Mouse (Mus musculus): ENCODE measurements around the gene Zbtb12. TPM values are rescaled to one million over a fixed set of nuclear protein-coding genes. Genes with fewer than 3 reads are reported as not detected.
"Not testable (repeated sequence)": the region's sequence is repeated elsewhere in the genome, so short reads cannot be mapped to it uniquely, and the experiment has no call there.

Zbtb12 gene
- polyA plus RNA-seq, 1 experiment from 2014 or later: 1.6 TPM

DNA sequence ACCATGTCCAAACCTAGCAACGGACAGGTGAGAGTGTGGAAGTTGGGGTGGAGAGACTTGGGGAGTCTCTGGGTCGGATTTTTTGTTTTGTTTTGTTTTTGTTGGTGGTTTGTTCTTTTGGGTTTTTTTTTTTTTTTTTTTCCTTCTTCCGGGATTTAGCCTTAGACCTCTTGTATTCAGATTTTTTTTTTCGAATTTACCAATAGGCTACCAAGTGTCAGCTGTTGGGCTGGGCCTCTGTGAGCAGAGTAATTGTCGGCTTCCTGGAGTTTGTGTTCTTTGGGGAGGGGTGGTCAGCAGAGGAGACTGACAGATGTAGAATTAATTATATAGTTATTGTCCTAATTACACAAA lies 20.6 kb downstream of the Zbtb12 start:
- Histone ChIP-seq H3K9me3 (replicated peaks; ENCODE audit: control insufficient read depth, low read length) (no peaks in the 10 kb centered on the region), H3K36me3 (replicated peaks; ENCODE audit: control insufficient read depth, insufficient read depth, low read depth, low read length) (peaks cover 9% of the 10 kb centered on the region), H3K4me2 (ENCODE audit: low read depth, low read length) (peak overlapping the region; percentile 86), H3K27ac (replicated peaks; ENCODE audit: low read depth, low read length) (peak overlapping the region; percentile 97), H3K4me3 (ENCODE audit: low read depth, low read length) (peak overlapping the region; percentile 93), H3K9ac (replicated peaks; ENCODE audit: low read length) (peak overlapping the region; percentile 97), H3K27me3 (ENCODE audit: control insufficient read depth, insufficient read depth, low read length) (no peaks in the 10 kb centered on the region), H3K4me1 (ENCODE audit: control insufficient read depth, insufficient read depth, low read length) (peaks cover 7% of the 10 kb centered on the region)
- DNase-seq (ENCODE audit: low spot score) (peak; percentile 31), ATAC-seq (replicated peaks; ENCODE audit: insufficient number of reproducible peaks, low FRiP score, low TSS enrichment, low read depth) (no peak)
- whole genome bisulfite sequencing: 1% methylated on average over 4 of the region's 5 CpGs

DNA sequence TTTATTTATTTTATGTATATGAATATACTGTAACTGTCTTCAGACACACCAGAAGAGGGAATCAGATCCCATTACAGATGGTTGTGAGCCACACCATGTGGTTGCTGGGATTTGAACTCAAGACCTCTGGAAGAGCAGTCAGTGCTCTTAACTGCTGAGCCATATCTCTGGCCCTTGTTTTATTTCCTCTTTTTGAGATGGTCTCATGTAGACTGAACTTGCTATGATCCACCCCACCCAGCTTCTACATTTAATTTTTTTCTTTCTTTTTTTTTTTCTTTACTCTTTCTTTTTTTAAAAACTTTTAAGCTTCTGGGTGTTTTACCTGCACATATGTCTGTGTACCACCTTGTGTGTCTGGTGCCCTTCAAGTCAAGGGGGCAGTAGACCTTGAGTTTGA lies 21.5 kb downstream of the Zbtb12 start:
- H3K4me3 ChIP-seq (ENCODE audit: low read depth, low read length); ATAC-seq (replicated peaks; ENCODE audit: insufficient number of reproducible peaks, low FRiP score, low TSS enrichment, low read depth); H3K4me2 ChIP-seq (ENCODE audit: low read depth, low read length): not testable (repeated sequence)

DNA sequence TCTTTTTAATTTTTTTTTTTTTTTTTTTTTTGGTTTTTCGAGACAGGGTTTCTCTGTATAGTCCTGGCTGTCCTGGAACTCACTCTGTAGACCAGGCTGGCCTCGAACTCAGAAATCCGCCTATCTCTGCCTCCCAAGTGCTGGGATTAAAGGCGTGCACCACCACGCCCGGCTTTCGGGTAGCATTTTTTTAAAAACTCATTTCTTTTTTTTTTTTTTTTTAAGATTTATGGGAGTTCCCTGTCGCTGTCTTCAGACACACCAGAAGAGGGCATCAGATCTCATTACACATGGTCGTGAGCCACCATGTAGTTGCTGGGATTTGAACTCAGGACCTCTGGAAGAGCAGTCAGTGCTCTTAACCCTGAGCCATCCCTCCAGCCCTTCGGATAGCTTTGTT lies 22.7 kb downstream of the Zbtb12 start:
- not testable (repeated sequence) for H3K27me3 ChIP-seq (ENCODE audit: control insufficient read depth, insufficient read depth, low read length); H3K4me1 ChIP-seq (ENCODE audit: control insufficient read depth, insufficient read depth, low read length); H3K4me3 ChIP-seq (ENCODE audit: low read depth, low read length); H3K27ac ChIP-seq (replicated peaks; ENCODE audit: low read depth, low read length); ATAC-seq (replicated peaks; ENCODE audit: insufficient number of reproducible peaks, low FRiP score, low TSS enrichment, low read depth); H3K9ac ChIP-seq (replicated peaks; ENCODE audit: low read length); H3K9me3 ChIP-seq (replicated peaks; ENCODE audit: control insufficient read depth, low read length); DNase-seq (ENCODE audit: low spot score); H3K4me2 ChIP-seq (ENCODE audit: low read depth, low read length)
- 94% methylated on average over 9 of the region's 10 CpGs for WGBS
- H3K36me3 ChIP-seq (replicated peaks; ENCODE audit: control insufficient read depth, insufficient read depth, low read depth, low read length): peaks cover 23% of the 10 kb centered on the region

More for the DNA sequence above, 21.5 kb downstream of the Zbtb12 start:
- not testable (repeated sequence) for DNase-seq (ENCODE audit: low spot score); H3K9ac ChIP-seq (replicated peaks; ENCODE audit: low read length); H3K27ac ChIP-seq (replicated peaks; ENCODE audit: low read depth, low read length); H3K27me3 ChIP-seq (ENCODE audit: control insufficient read depth, insufficient read depth, low read length); H3K9me3 ChIP-seq (replicated peaks; ENCODE audit: control insufficient read depth, low read length); H3K4me1 ChIP-seq (ENCODE audit: control insufficient read depth, insufficient read depth, low read length)
- peaks cover 16% of the 10 kb centered on the region for H3K36me3 ChIP-seq (replicated peaks; ENCODE audit: control insufficient read depth, insufficient read depth, low read depth, low read length)

DNA sequence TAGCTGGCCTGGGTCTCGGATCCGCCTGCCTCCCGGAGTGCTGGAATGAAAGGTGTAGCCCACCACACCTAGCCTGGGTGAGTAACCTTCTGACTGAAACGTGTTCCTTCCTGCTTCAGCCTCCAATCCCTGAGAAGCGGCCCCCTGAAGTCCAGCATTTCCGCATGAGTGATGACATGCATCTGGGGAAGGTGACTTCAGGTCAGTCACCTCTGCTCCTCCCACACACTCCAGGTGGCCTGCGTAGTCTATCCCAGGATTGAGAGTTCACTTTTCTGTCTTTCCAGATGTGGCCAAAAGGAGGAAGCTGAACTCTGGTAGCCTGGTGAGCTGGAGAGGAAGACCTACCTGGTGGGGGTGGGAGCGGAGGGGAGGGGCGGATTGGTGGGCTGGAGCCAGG lies 23.6 kb downstream of the Zbtb12 start:
- Histone ChIP-seq H3K9ac (replicated peaks; ENCODE audit: low read length) (no peak overlapping the region), H3K9me3 (replicated peaks; ENCODE audit: control insufficient read depth, low read length) (no peaks in the 10 kb centered on the region), H3K27ac (replicated peaks; ENCODE audit: low read depth, low read length) (no peak overlapping the region), H3K4me1 (ENCODE audit: control insufficient read depth, insufficient read depth, low read length) (no peaks in the 10 kb centered on the region), H3K4me2 (ENCODE audit: low read depth, low read length) (no peak overlapping the region), H3K4me3 (ENCODE audit: low read depth, low read length) (no peak overlapping the region), H3K36me3 (replicated peaks; ENCODE audit: control insufficient read depth, insufficient read depth, low read depth, low read length) (peaks cover 30% of the 10 kb centered on the region), H3K27me3 (ENCODE audit: control insufficient read depth, insufficient read depth, low read length) (no peaks in the 10 kb centered on the region)
- no peak for DNase-seq (ENCODE audit: low spot score)
- WGBS: 90% methylated on average over 9 of the region's 9 CpGs
- ATAC-seq (replicated peaks; ENCODE audit: insufficient number of reproducible peaks, low FRiP score, low TSS enrichment, low read depth): no peak

DNA sequence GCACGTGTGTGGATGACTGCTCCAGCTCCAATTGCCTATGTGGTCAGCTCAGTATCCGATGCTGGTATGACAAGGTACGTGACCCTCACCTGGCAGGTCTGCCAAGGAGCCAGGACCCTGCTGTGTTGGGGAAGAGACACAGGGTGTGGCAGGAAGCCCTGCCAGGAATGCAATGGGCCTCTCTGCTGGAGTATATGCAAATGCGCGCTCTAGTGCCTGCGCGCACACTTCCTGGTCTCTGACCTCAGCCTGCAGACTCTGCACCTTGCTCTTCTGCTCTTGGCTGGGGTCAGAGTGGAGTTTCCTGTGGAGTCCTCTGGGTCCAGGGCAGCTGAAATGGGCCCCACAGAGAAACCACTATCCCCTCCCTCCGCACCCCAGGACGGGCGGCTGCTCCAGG lies 31.7 kb downstream of the Zbtb12 start:
- DNase-seq (ENCODE audit: low spot score) (no peak), ATAC-seq (replicated peaks; ENCODE audit: insufficient number of reproducible peaks, low FRiP score, low TSS enrichment, low read depth) (no peak)
- H3K4me2 ChIP-seq (ENCODE audit: low read depth, low read length): no peak overlapping the region
- no peak overlapping the region for H3K4me3 ChIP-seq (ENCODE audit: low read depth, low read length)
- H3K27ac ChIP-seq (replicated peaks; ENCODE audit: low read depth, low read length): no peak overlapping the region
- WGBS: 85% methylated on average over 10 of the region's 10 CpGs
- H3K9me3 ChIP-seq (replicated peaks; ENCODE audit: control insufficient read depth, low read length): no peaks in the 10 kb centered on the region
- 0 out of 2 replicates have a peak, but pooled peaks cover 2% of the 10 kb centered on the region for H3K4me1 ChIP-seq (ENCODE audit: control insufficient read depth, insufficient read depth, low read length)
- no peak overlapping the region for H3K9ac ChIP-seq (replicated peaks; ENCODE audit: low read length)
- peaks cover 29% of the 10 kb centered on the region for H3K36me3 ChIP-seq (replicated peaks; ENCODE audit: control insufficient read depth, insufficient read depth, low read depth, low read length)
- no peaks in the 10 kb centered on the region for H3K27me3 ChIP-seq (ENCODE audit: control insufficient read depth, insufficient read depth, low read length)

DNA sequence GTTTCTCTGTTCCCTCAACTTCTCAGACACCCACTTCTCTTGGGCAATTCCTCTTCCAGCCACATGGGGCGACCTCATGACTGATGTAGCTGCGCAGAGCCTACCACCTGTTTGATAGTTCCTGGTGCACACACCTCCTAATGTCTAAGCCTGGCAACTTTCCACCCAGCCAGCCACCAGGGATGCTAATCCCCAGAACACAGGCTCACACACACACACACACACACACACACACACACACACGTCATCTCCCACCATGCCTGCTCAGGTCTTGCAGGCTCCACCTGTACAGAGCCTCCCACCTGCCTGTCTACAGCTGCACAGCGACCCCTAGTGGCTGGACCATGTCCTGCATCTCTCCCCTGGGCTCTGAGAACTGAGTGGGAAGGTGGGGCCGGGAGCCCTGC lies 32.7 kb downstream of the Zbtb12 start:
- no peak overlapping the region for H3K27ac ChIP-seq (replicated peaks; ENCODE audit: low read depth, low read length)
- no peak overlapping the region for H3K4me3 ChIP-seq (ENCODE audit: low read depth, low read length)
- 53% methylated on average over 5 of the region's 5 CpGs for WGBS
- H3K4me2 ChIP-seq (ENCODE audit: low read depth, low read length): no peak overlapping the region
- ATAC-seq (replicated peaks; ENCODE audit: insufficient number of reproducible peaks, low FRiP score, low TSS enrichment, low read depth) (peak; percentile 37; the same call in 1 of the 2 replicates), DNase-seq (ENCODE audit: low spot score) (peak; percentile 72)
- no peaks in the 10 kb centered on the region for H3K27me3 ChIP-seq (ENCODE audit: control insufficient read depth, insufficient read depth, low read length)
- H3K9ac ChIP-seq (replicated peaks; ENCODE audit: low read length): no peak overlapping the region
- 0 out of 2 replicates have a peak, but pooled peaks cover 2% of the 10 kb centered on the region for H3K4me1 ChIP-seq (ENCODE audit: control insufficient read depth, insufficient read depth, low read length)
- H3K9me3 ChIP-seq (replicated peaks; ENCODE audit: control insufficient read depth, low read length): no peaks in the 10 kb centered on the region
- peaks cover 19% of the 10 kb centered on the region for H3K36me3 ChIP-seq (replicated peaks; ENCODE audit: control insufficient read depth, insufficient read depth, low read depth, low read length)

DNA sequence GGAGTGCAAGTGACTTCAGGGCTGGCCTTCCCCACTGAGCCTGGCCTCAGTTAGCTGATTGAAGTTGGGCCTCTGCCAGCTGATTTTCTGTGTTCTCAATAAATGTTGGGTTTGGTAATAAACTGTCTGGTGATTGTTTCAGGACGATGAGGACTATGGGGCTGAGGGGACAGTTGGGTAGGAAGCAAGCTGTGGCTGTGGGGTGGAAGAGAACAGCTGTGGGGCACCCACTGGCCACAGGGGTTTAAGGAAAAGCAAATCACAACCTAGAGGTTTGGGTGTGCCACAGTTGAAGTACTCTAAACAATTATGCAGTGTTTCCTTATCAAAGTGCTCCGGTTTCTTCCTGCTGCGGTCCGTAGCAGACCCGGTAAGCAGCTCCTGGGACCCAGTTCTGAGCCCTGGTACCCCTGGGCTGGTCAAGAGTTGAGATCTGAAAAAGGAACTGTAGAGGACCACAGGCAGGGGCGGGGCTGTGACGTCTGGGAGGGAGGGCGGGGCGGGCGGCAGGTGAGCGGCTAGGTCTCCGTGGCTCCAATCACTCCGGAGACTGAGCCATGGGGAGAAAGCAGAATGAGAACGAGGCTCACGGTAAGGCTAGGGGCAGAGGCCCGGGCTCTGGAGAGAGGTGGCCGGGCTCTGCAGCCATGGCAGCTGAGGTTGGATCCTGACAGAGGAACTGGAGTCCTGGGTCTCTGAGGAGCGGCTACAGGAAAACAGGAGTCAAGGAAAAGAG lies 34.8 kb downstream of the Zbtb12 start, which contains the start of gene Slc44a4:
TSS of gene Slc44a4 (plus strand) at position 537 of the 736 bp plus-strand sequence.
- Histone ChIP-seq H3K9ac (replicated peaks; ENCODE audit: low read length) (no peak within 1 kb of the TSS; the same call in 1 of the 2 replicates), H3K4me1 (ENCODE audit: control insufficient read depth, insufficient read depth, low read length) (0 out of 2 replicates have a peak, but pooled peaks cover 2% of the 10 kb centered on the region), H3K27ac (replicated peaks; ENCODE audit: low read depth, low read length) (no peak within 1 kb of the TSS), H3K27me3 (ENCODE audit: control insufficient read depth, insufficient read depth, low read length) (no peaks in the 10 kb centered on the region), H3K4me3 (ENCODE audit: low read depth, low read length) (no peak within 1 kb of the TSS), H3K36me3 (replicated peaks; ENCODE audit: control insufficient read depth, insufficient read depth, low read depth, low read length) (peaks cover 6% of the 10 kb centered on the region), H3K4me2 (ENCODE audit: low read depth, low read length) (no peak within 1 kb of the TSS), H3K9me3 (replicated peaks; ENCODE audit: control insufficient read depth, low read length) (no peaks in the 10 kb centered on the region)
- no peak for ATAC-seq (replicated peaks; ENCODE audit: insufficient number of reproducible peaks, low FRiP score, low TSS enrichment, low read depth)
- WGBS: 38% methylated on average over 18 of the region's 18 CpGs
- DNase-seq (ENCODE audit: low spot score): no peak

DNA sequence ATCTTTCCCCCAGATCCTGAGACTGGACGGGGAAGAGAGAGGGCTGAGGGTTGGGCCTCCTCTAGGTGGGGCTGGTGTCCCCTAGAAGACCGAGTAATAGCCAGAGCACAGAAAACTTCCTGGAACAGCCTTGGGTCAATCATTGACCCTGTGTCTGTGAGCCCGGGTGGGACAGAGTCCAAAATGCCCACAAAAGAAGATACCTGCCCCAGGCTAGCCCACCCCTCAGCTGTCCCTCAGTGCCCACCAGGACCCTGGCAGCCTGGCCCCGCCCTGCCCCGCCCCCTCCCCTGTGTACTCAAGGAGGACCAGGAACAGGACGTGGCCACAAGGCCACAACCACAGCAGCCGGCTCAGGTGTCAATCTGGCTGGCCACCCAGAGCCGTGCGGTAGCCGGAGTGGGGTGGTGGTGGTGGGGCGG lies 36.1 kb downstream of the Zbtb12 start:
- Histone ChIP-seq H3K27ac (replicated peaks; ENCODE audit: low read depth, low read length) (no peak overlapping the region), H3K4me2 (ENCODE audit: low read depth, low read length) (no peak overlapping the region), H3K4me3 (ENCODE audit: low read depth, low read length) (no peak overlapping the region), H3K9me3 (replicated peaks; ENCODE audit: control insufficient read depth, low read length) (no peaks in the 10 kb centered on the region), H3K9ac (replicated peaks; ENCODE audit: low read length) (no peak overlapping the region), H3K4me1 (ENCODE audit: control insufficient read depth, insufficient read depth, low read length) (0 out of 2 replicates have a peak, but pooled peaks cover 2% of the 10 kb centered on the region), H3K36me3 (replicated peaks; ENCODE audit: control insufficient read depth, insufficient read depth, low read depth, low read length) (peaks cover 6% of the 10 kb centered on the region), H3K27me3 (ENCODE audit: control insufficient read depth, insufficient read depth, low read length) (no peaks in the 10 kb centered on the region)
- ATAC-seq (replicated peaks; ENCODE audit: insufficient number of reproducible peaks, low FRiP score, low TSS enrichment, low read depth) (no peak), DNase-seq (ENCODE audit: low spot score) (peak; percentile 42)
- 16% methylated on average over 11 of the region's 11 CpGs for WGBS
